Mouse (Mus musculus) CH12.LX (cell line): Measurements from ENCODE around the gene Zfp541. TPM values are rescaled to one million over a fixed set of nuclear protein-coding genes. Genes with fewer than 3 reads are reported as not detected.

Experiments used
- DNase-seq: peaks from one replicate; pipeline ENCODE4 v3.0.0-alpha.2; 2013; ENCODE audit errors: extremely low read depth
- H3K27ac ChIP-seq: 2 replicates; pipeline ENCODE4 v1.5.1; 2012; ENCODE audit warnings: low read depth, mild to moderate bottlenecking, control low read depth, moderate library complexity; ENCODE audit not compliant: insufficient read depth
- H3K27me3 ChIP-seq: replicated peaks from 2 replicates; pipeline ENCODE3; 2012; ENCODE audit warnings: inconsistent platforms
- H3K36me3 ChIP-seq, 2 experiments: replicated peaks in 1 of 2; 2 replicates each; pipeline versions ENCODE3 to v1.6.1; 2012; ENCODE audit warnings: inconsistent platforms in 1 of 2, low read length in 1 of 2, mild to moderate bottlenecking in 1 of 2, mixed read lengths in 1 of 2, moderate library complexity in 1 of 2; ENCODE audit not compliant: control insufficient read depth in 1 of 2, insufficient read depth in 1 of 2
- H3K4me1 ChIP-seq, 2 experiments: 2 replicates each; pipeline ENCODE4 v1.6.1; 2012; ENCODE audit warnings: inconsistent platforms in 1 of 2, moderate library complexity in 1 of 2; ENCODE audit not compliant: insufficient read depth in 2 of 2, control insufficient read depth in 1 of 2
- H3K4me2 ChIP-seq: 2 replicates; pipeline ENCODE4 v1.6.1; 2012; ENCODE audit warnings: low read depth, mild to moderate bottlenecking, control low read depth; ENCODE audit not compliant: poor library complexity, insufficient read depth, severe bottlenecking
- H3K4me3 ChIP-seq, 3 experiments: fragments of 150-350 bp in 1 of 3; sonication (generic) in 1 of 3; replicated peaks in 1 of 3; 2 replicates each; pipeline versions ENCODE3 to v1.5.1; 2011 to 2012; ENCODE audit warnings: low read depth in 2 of 3, low read length in 2 of 3, mild to moderate bottlenecking in 2 of 3, moderate library complexity in 2 of 3, control low read depth in 1 of 3, improper control_type of control experiment in 1 of 3, inconsistent platforms in 1 of 3, mixed read lengths in 1 of 3; ENCODE audit not compliant: poor library complexity in 1 of 3
- H3K79me2 ChIP-seq: replicated peaks from 2 replicates; pipeline ENCODE4 v1.6.1; 2012; ENCODE audit warnings: mild to moderate bottlenecking, moderate library complexity; ENCODE audit not compliant: control insufficient read depth, poor library complexity, insufficient read depth, severe bottlenecking; ENCODE audit errors: extremely low read depth
- H3K9ac ChIP-seq: 2 replicates; pipeline ENCODE4 v1.6.1; 2012; ENCODE audit warnings: low read depth, mild to moderate bottlenecking, control low read depth, moderate library complexity; ENCODE audit not compliant: insufficient read depth
- H3K9me3 ChIP-seq: replicated peaks from 2 replicates; pipeline ENCODE3; 2012; ENCODE audit warnings: low read length, inconsistent platforms, mixed read lengths
- CHD1 ChIP-seq: IDR thresholded peaks from 2 replicates; pipeline ENCODE4 v1.6.1; 2012; ENCODE audit warnings: low read depth, low read length, improper control_type of control experiment, inconsistent platforms
- CHD2 ChIP-seq: IDR thresholded peaks from 2 replicates; pipeline ENCODE4 v1.6.1; 2011; ENCODE audit warnings: low read length, improper control_type of control experiment
- CTCF ChIP-seq, 2 experiments: IDR thresholded peaks in 1 of 2; conservative IDR thresholded peaks in 1 of 2; 2 replicates each; pipeline ENCODE4 v1.5.1; 2011 to 2012; ENCODE audit warnings: low read depth in 2 of 2, low read length in 2 of 2, improper control_type of control experiment in 1 of 2, inconsistent platforms in 1 of 2, mild to moderate bottlenecking in 1 of 2, moderate library complexity in 1 of 2
- ELF1 ChIP-seq: IDR thresholded peaks from 2 replicates; pipeline ENCODE4 v1.6.1; 2014; ENCODE audit warnings: low read depth, mild to moderate bottlenecking, inconsistent platforms, low read length, improper control_type of control experiment
- EP300 ChIP-seq: IDR thresholded peaks from 2 replicates; pipeline ENCODE4 v1.6.1; 2011; ENCODE audit warnings: low read length, improper control_type of control experiment
- ETS1 ChIP-seq: conservative IDR thresholded peaks from 2 replicates; pipeline ENCODE4 v1.6.1; 2012; ENCODE audit warnings: low read depth, mild to moderate bottlenecking, inconsistent platforms, low read length, improper control_type of control experiment, moderate library complexity
- GABPA ChIP-seq: IDR thresholded peaks from 2 replicates; pipeline ENCODE4 v1.6.1; 2012; ENCODE audit warnings: low read depth, low read length, improper control_type of control experiment, inconsistent platforms; ENCODE audit not compliant: insufficient replicate concordance
- HCFC1 ChIP-seq: IDR thresholded peaks from 2 replicates; pipeline ENCODE4 v1.6.1; 2012; ENCODE audit warnings: low read depth, mild to moderate bottlenecking, inconsistent platforms, low read length, improper control_type of control experiment
- IRF4 ChIP-seq: IDR thresholded peaks from 2 replicates; pipeline ENCODE4 v1.6.1; 2014; ENCODE audit warnings: low read depth, mild to moderate bottlenecking, inconsistent platforms, low read length, improper control_type of control experiment
- JUN ChIP-seq: IDR thresholded peaks from 2 replicates; pipeline ENCODE4 v1.6.1; 2011; ENCODE audit warnings: low read depth, mild to moderate bottlenecking, low read length, improper control_type of control experiment, moderate library complexity; ENCODE audit not compliant: insufficient read depth
- JUND ChIP-seq: conservative IDR thresholded peaks from 2 replicates; pipeline ENCODE4 v1.6.1; 2011; ENCODE audit warnings: low read depth, low read length, improper control_type of control experiment
- KAT2A ChIP-seq: IDR thresholded peaks from 2 replicates; pipeline ENCODE4 v1.6.1; 2012; ENCODE audit warnings: low read length, improper control_type of control experiment, inconsistent platforms; ENCODE audit not compliant: insufficient replicate concordance
- MAFK ChIP-seq: IDR thresholded peaks from 2 replicates; pipeline ENCODE4 v1.6.1; 2011; ENCODE audit warnings: low read length, improper control_type of control experiment; ENCODE audit not compliant: insufficient replicate concordance
- MAX ChIP-seq: IDR thresholded peaks from 2 replicates; pipeline ENCODE4 v1.6.1; 2011; ENCODE audit warnings: low read length, improper control_type of control experiment
- MAZ ChIP-seq: IDR thresholded peaks from 2 replicates; pipeline ENCODE4 v1.6.1; 2012; ENCODE audit warnings: low read depth, mild to moderate bottlenecking, inconsistent platforms, low read length, improper control_type of control experiment, moderate library complexity
- MEF2A ChIP-seq: IDR thresholded peaks from 2 replicates; pipeline ENCODE4 v1.6.1; 2014; ENCODE audit warnings: low read depth, mild to moderate bottlenecking, inconsistent platforms, low read length, improper control_type of control experiment, borderline replicate concordance
- MXI1 ChIP-seq: IDR thresholded peaks from 2 replicates; pipeline ENCODE4 v1.6.1; 2011; ENCODE audit warnings: mild to moderate bottlenecking, low read depth, low read length, improper control_type of control experiment
- MYC ChIP-seq: IDR thresholded peaks from 2 replicates; pipeline ENCODE4 v1.6.1; 2011; ENCODE audit warnings: low read depth, mild to moderate bottlenecking, improper control_type of control experiment, low read length
- NELFE ChIP-seq: IDR thresholded peaks from 2 replicates; pipeline ENCODE4 v1.6.1; 2011; ENCODE audit warnings: low read depth, low read length, improper control_type of control experiment
- PAX5 ChIP-seq: IDR thresholded peaks from 2 replicates; pipeline ENCODE4 v1.6.1; 2012; ENCODE audit warnings: low read length, inconsistent platforms, mixed read lengths
- POLR2A ChIP-seq: IDR thresholded peaks from 2 replicates; pipeline ENCODE4 v1.6.1; 2011; ENCODE audit warnings: low read depth, mild to moderate bottlenecking, improper control_type of control experiment, low read length
- POLR2AphosphoS2 ChIP-seq: IDR thresholded peaks from 2 replicates; pipeline ENCODE4 v1.6.1; 2011; ENCODE audit warnings: low read depth, low read length, improper control_type of control experiment
- RAD21 ChIP-seq: IDR thresholded peaks from 2 replicates; pipeline ENCODE4 v1.6.1; 2011; ENCODE audit warnings: low read depth, mild to moderate bottlenecking, low read length, improper control_type of control experiment, moderate library complexity
- RCOR1 ChIP-seq: conservative IDR thresholded peaks from 2 replicates; pipeline ENCODE4 v1.6.1; 2012; ENCODE audit warnings: low read depth, mild to moderate bottlenecking, inconsistent platforms, low read length, improper control_type of control experiment
- SIN3A ChIP-seq: IDR thresholded peaks from 2 replicates; pipeline ENCODE4 v1.6.1; 2012; ENCODE audit warnings: low read length, improper control_type of control experiment, inconsistent platforms
- SMC3 ChIP-seq: IDR thresholded peaks from 2 replicates; pipeline ENCODE4 v1.6.1; 2011; ENCODE audit warnings: low read depth, low read length, improper control_type of control experiment
- TBP ChIP-seq: conservative IDR thresholded peaks from 2 replicates; pipeline ENCODE4 v1.6.1; 2011; ENCODE audit warnings: low read depth, low read length, improper control_type of control experiment
- TCF12 ChIP-seq: IDR thresholded peaks from 2 replicates; pipeline ENCODE4 v1.6.1; 2014; ENCODE audit warnings: low read depth, mild to moderate bottlenecking, inconsistent platforms, low read length, improper control_type of control experiment
- USF1 ChIP-seq: IDR thresholded peaks from 2 replicates; pipeline ENCODE4 v1.6.1; 2014; ENCODE audit warnings: low read depth, mild to moderate bottlenecking, inconsistent platforms, low read length, improper control_type of control experiment
- ZKSCAN1 ChIP-seq: IDR thresholded peaks from 2 replicates; pipeline ENCODE4 v1.6.1; 2012; ENCODE audit warnings: low read depth, inconsistent platforms, low read length, improper control_type of control experiment, borderline replicate concordance
- ZMIZ1 ChIP-seq: IDR thresholded peaks from 2 replicates; pipeline ENCODE4 v1.6.1; 2012; ENCODE audit warnings: low read depth, mild to moderate bottlenecking, inconsistent platforms, low read length, improper control_type of control experiment
- ZNF384 ChIP-seq: IDR thresholded peaks from 2 replicates; pipeline ENCODE4 v1.6.1; 2012; ENCODE audit warnings: low read depth, low read length, improper control_type of control experiment, inconsistent platforms
- dilution Hi-C: fragments of 300-500 bp; cut with MboI; formaldehyde crosslinking; loops from 2 replicates; pipeline ENCODE4 v1.14.3; 2020; ENCODE audit warnings: low sequenced_read_pairs; ENCODE audit not compliant: extremely low pct_unique_long_range_greater_than_20kb, extremely low pct_ligation_motif_present
- in situ Hi-C: fragments of 300-500 bp; cut with MboI; formaldehyde crosslinking; loops from 3 replicates; pipeline ENCODE4 v1.14.3; 2019; ENCODE audit warnings: low sequenced_read_pairs, low pct_ligation_motif_present, low pct_unique_long_range_greater_than_20kb, mixed read lengths
- polyA plus RNA-seq: library from polyadenylated mRNA; unstranded; fragments of >175 nt; gene quantifications from 2 replicates; pipeline ENCODE4 v1.2.1, GENCODE M21; 2012; ENCODE audit warnings: low read depth; ENCODE audit not compliant: insufficient read length
- total RNA-seq, 2 experiments: library from RNA; depleted of rRNA; stranded (reverse); fragments of 300-350 nt in 1 of 2; fragments of >200 nt in 1 of 2; gene quantifications; 2 replicates each; pipeline ENCODE4 v1.2.3; 2012 to 2014

The Zfp541 gene
- total and polyA plus RNA-seq, 3 experiments: 0.08 to 0.12 TPM; not detected in 1

DNA sequence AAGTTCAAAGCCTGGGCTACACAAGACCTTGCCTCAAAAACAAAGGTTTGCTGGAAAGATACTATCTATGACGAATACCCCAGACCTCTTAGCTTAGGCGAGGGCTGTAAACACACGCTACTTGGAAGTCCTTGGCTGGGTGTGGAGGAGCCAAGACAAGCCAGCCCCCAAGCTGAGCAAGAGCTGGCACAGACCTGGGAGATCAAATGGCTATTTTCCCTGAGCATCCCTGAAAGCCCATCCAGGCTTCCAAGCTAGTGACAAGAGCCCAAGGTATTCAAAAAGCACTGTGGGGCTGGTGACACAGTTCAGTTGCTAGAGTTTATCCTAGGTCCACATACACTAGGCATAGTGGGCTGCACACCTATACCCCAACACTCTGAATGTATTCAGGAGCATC, 11.0 kb upstream of the Zfp541 start:
- Histone ChIP-seq H3K36me3 (no peaks in the 10 kb centered on the region), H3K27me3 (no peaks in the 10 kb centered on the region), H3K9me3 (no peaks in the 10 kb centered on the region), H3K4me2 (no peak overlapping the region), H3K4me1 (peaks cover 16 to 48% of the 10 kb centered on the region in 2 experiments), H3K79me2 (peaks cover 27% of the 10 kb centered on the region), H3K9ac (no peak overlapping the region), H3K4me3 (peak overlapping the region in 1 of 3 experiments; percentile 79), H3K27ac (no peak overlapping the region)
- TF ChIP-seq TCF12 (no peak), MAX (no peak), MEF2A (no peak)
- DNase-seq: no peak
- in situ Hi-C loops (loop anchor here (25.0 kb wide), 1 partner anchor 212 kb away; the partner anchor contains the start of genes C5ar1 and Inafm1), dilution Hi-C loops (no loop called here)

DNA sequence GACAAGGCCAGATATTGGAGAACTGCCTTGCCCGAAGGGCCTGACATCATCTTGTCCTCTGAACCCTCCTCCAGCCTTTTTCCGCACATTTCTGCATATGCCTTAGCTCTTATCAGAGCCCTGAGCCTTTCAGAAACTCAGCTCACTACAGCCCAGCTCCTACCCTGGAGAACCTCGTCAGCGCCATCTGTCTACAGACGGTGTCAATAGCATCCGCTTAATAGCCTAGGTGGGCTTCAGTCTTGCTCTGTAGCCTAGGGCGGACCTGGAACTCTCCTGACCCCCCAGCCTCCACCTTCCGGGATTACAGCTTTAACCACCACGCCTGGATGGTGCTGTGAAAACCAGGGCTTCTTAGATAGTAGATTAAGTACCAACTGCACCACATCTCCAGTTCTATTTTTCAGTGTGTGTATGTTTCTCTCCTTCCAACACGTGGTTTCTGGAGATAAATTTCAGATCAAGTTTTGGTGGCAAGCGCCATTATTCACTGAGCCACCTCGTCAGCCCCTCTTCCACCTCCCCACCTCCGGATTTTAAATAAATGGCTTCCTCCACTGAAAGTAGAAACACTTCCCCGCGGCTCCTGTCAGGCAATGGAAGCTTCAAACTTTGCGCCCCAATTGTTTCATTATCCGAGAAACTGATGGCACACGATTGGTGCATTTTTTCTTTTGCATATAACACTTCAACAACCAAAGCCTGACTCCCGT, 9.6 kb upstream of the Zfp541 start:
- peaks cover 14% of the 10 kb centered on the region for H3K79me2 ChIP-seq
- peak; percentile 91 for DNase-seq
- dilution Hi-C loops: no loop called here
- peak overlapping the region; percentile 91 for H3K9ac ChIP-seq
- H3K27me3 ChIP-seq: no peaks in the 10 kb centered on the region
- H3K4me3 ChIP-seq: peak overlapping the region; percentile 67 to 91 (median 70)
- H3K27ac ChIP-seq: peak overlapping the region; percentile 58
- H3K4me2 ChIP-seq: peak overlapping the region; percentile 74
- H3K36me3 ChIP-seq: no peaks in the 10 kb centered on the region
- in situ Hi-C loops: loop anchor here (25.0 kb wide), 1 partner anchor 210 kb away; the partner anchor contains the start of genes C5ar1 and Inafm1
- H3K9me3 ChIP-seq: no peaks in the 10 kb centered on the region
- H3K4me1 ChIP-seq: peaks cover 19 to 56% of the 10 kb centered on the region in 2 experiments
- TF ChIP-seq SIN3A: no peak; the same call in 1 of the 2 replicates
- TF ChIP-seq IRF4: no peak
- TF ChIP-seq TCF12: no peak
- TF ChIP-seq RAD21: peak; percentile 67
- TF ChIP-seq ZMIZ1: no peak
- TF ChIP-seq MAX: peak; percentile 84
- no peak for TF ChIP-seq ZKSCAN1
- TF ChIP-seq MAZ: no peak
- TF ChIP-seq ETS1: no peak; the same call in 1 of the 2 replicates
- TF ChIP-seq RCOR1: no peak
- no peak for TF ChIP-seq CHD2
- no peak for TF ChIP-seq MEF2A
- TF ChIP-seq TBP: no peak
- TF ChIP-seq JUND: no peak
- no peak for TF ChIP-seq CHD1
- no peak for TF ChIP-seq GABPA
- no peak for TF ChIP-seq NELFE
- TF ChIP-seq KAT2A: no peak
- peak; percentile 24; the same call in 1 of the 2 replicates for TF ChIP-seq MXI1
- peak; percentile 77 for TF ChIP-seq ZNF384
- no peak for TF ChIP-seq USF1
- peak; percentile 39 to 90; a peak in 3 of 4 replicates for TF ChIP-seq CTCF (conservative IDR thresholded peaks at IDR 0.05 in 1 of 2, IDR thresholded peaks at IDR 0.05 in 1 of 2; ENCODE audit: low read depth in 2 of 2, low read length in 2 of 2)
- 0 out of 2 replicates have a peak, but pooled peaks have one; percentile 32 for TF ChIP-seq POLR2A
- peak; percentile 51; the same call in 1 of the 2 replicates for TF ChIP-seq MYC
- TF ChIP-seq HCFC1: peak; percentile 33; the same call in 1 of the 2 replicates
- TF ChIP-seq EP300: no peak
- no peak for TF ChIP-seq POLR2AphosphoS2
- no peak for TF ChIP-seq JUN
- TF ChIP-seq PAX5: no peak
- peak; percentile 84 for TF ChIP-seq SMC3
- no peak for TF ChIP-seq ELF1
- no peak for TF ChIP-seq MAFK
